Mouse (Mus musculus) liver, embryonic 11.5 days (tissue): ENCODE data around the gene Neurl4. TPM values are rescaled to one million over a fixed set of nuclear protein-coding genes. Genes with fewer than 3 reads are reported as not detected.
A peak's percentile ranks its signal among the peaks of the same experiment; 100 is the strongest.

Experiments
- ATAC-seq: fragments of 200-750 bp; cut with Nextera tagmentation; replicated peaks from 2 replicates; pipeline ENCODE4 v1.8.0; 2017; ENCODE audit warnings: moderate number of reproducible peaks, mild to moderate bottlenecking, moderate TSS enrichment, moderate library complexity; ENCODE audit not compliant: low FRiP score
- DNase-seq: peaks from one replicate; pipeline ENCODE4 v3.0.0-alpha.2; 2017; ENCODE audit warnings: low spot score
- H3K27ac ChIP-seq: fragments of 300-500 bp; sonication (generic); 2 replicates; pipeline ENCODE4 v1.5.1; 2014; ENCODE audit warnings: mild to moderate bottlenecking, low read depth, low read length, control low read depth
- H3K27me3 ChIP-seq: fragments of 300-500 bp; sonication (generic); replicated peaks from 2 replicates; pipeline ENCODE4 v1.6.1; 2014; ENCODE audit warnings: low read length, mixed read lengths; ENCODE audit not compliant: control insufficient read depth, insufficient read depth
- H3K36me3 ChIP-seq: fragments of 300-500 bp; sonication (generic); 2 replicates; pipeline ENCODE4 v1.6.1; 2014; ENCODE audit warnings: mild to moderate bottlenecking, low read length, moderate library complexity, mixed read lengths; ENCODE audit not compliant: control insufficient read depth, insufficient read depth
- H3K4me1 ChIP-seq: fragments of 300-500 bp; sonication (generic); replicated peaks from 2 replicates; pipeline ENCODE4 v1.6.1; 2014; ENCODE audit warnings: low read length, mixed read lengths; ENCODE audit not compliant: control insufficient read depth, insufficient read depth
- H3K4me2 ChIP-seq: fragments of 300-500 bp; sonication (generic); 2 replicates; pipeline ENCODE4 v1.6.1; 2014; ENCODE audit warnings: mild to moderate bottlenecking, control low read depth, moderate library complexity
- H3K4me3 ChIP-seq: fragments of 300-500 bp; sonication (generic); 2 replicates; pipeline ENCODE4 v1.5.1; 2014; ENCODE audit warnings: low read depth, low read length, control low read depth
- H3K9ac ChIP-seq: fragments of 300-500 bp; sonication (generic); 2 replicates; pipeline ENCODE4 v1.6.1; 2014; ENCODE audit warnings: low read depth, low read length, control low read depth
- H3K9me3 ChIP-seq: fragments of 300-500 bp; sonication (generic); 2 replicates; pipeline ENCODE4 v1.6.1; 2016; ENCODE audit warnings: low read length, inconsistent platforms, mixed read lengths; ENCODE audit not compliant: control insufficient read depth
- WGBS: fragments of 180-500 bp; shearing (Covaris S2); extraction: QIAGEN DNeasy Blood & Tissue Kit; methylation state at CpG from one replicate; pipeline ENCODE4 v1.1.7; 2014; 5-methylcytosine and 5-hydroxymethylcytosine counted together
- polyA plus RNA-seq: library from polyadenylated mRNA; unstranded; fragments of >200 nt; fragmentation: Nextera tagmentation; extraction: Ambion mirVana; gene quantifications from 2 replicates; pipeline ENCODE4 v1.2.1, GENCODE M21; 2014

The Neurl4 gene
- polyA plus RNA-seq, 1 experiment from 2014 or later: 10.5 TPM

GRCm38 (mm10) chr11:69919053-69919452 lies 18.2 kb downstream of the Neurl4 start:
- DNase-seq (no peak), ATAC-seq (no peak)
- WGBS: 65% methylated on average over 9 of the region's 9 CpGs
- Histone ChIP-seq H3K9ac (peak overlapping the region; percentile 100), H3K4me2 (peak overlapping the region; percentile 96), H3K9me3 (no peaks in the 10 kb centered on the region), H3K27me3 (no peaks in the 10 kb centered on the region), H3K4me1 (peaks cover 51% of the 10 kb centered on the region), H3K27ac (peak overlapping the region; percentile 98), H3K4me3 (peak overlapping the region; percentile 92), H3K36me3 (peaks cover 40% of the 10 kb centered on the region)

GRCm38 (mm10) chr11:69919661-69920265 lies 18.9 kb downstream of the Neurl4 start:
- peaks cover 50% of the 10 kb centered on the region for H3K4me1 ChIP-seq
- ATAC-seq: peak; percentile 39
- peak overlapping the region; percentile 92 for H3K4me3 ChIP-seq
- WGBS: under 1% methylated on average over 17 of the region's 17 CpGs
- peak; percentile 79 for DNase-seq
- H3K4me2 ChIP-seq: peak overlapping the region; percentile 96
- H3K27ac ChIP-seq: peak overlapping the region; percentile 98
- H3K27me3 ChIP-seq: no peaks in the 10 kb centered on the region
- H3K9me3 ChIP-seq: no peaks in the 10 kb centered on the region
- H3K9ac ChIP-seq: peak overlapping the region; percentile 100
- peaks cover 40% of the 10 kb centered on the region for H3K36me3 ChIP-seq

GRCm38 (mm10) chr11:69920266-69921031 lies 19.6 kb downstream of the Neurl4 start:
- Histone ChIP-seq H3K4me3 (peak overlapping the region; percentile 92), H3K27ac (peak overlapping the region; percentile 98), H3K36me3 (peaks cover 36% of the 10 kb centered on the region), H3K27me3 (no peaks in the 10 kb centered on the region), H3K9me3 (no peaks in the 10 kb centered on the region), H3K4me1 (peaks cover 43% of the 10 kb centered on the region), H3K4me2 (peak overlapping the region; percentile 96), H3K9ac (peak overlapping the region; percentile 100)
- peak; percentile 1 for ATAC-seq
- DNase-seq: peak; percentile 72
- WGBS: 1% methylated on average over 63 of the region's 65 CpGs

GRCm38 (mm10) chr11:69921114-69922011 lies 20.5 kb downstream of the Neurl4 start, which contains the start of gene Eif5a:
Gene Eif5a, minus strand, starts transcription at chr11:69921958.
- Histone ChIP-seq H3K27me3 (no peaks in the 10 kb centered on the region), H3K4me3 (peak within 1 kb of the TSS; percentile 92), H3K27ac (peak within 1 kb of the TSS; percentile 99), H3K9ac (peak within 1 kb of the TSS; percentile 100), H3K9me3 (no peaks in the 10 kb centered on the region), H3K36me3 (peaks cover 27% of the 10 kb centered on the region), H3K4me2 (peak within 1 kb of the TSS; percentile 96), H3K4me1 (peaks cover 35% of the 10 kb centered on the region)
- under 1% methylated on average over 78 of the region's 78 CpGs for WGBS
- ATAC-seq (peak; percentile 90), DNase-seq (peak; percentile 100)

GRCm38 (mm10) chr11:69922012-69922756 lies 21.3 kb downstream of the Neurl4 start:
- H3K36me3 ChIP-seq: peaks cover 20% of the 10 kb centered on the region
- H3K4me3 ChIP-seq: peak overlapping the region; percentile 92
- peaks cover 31% of the 10 kb centered on the region for H3K4me1 ChIP-seq
- H3K9ac ChIP-seq: peak overlapping the region; percentile 85
- H3K27me3 ChIP-seq: no peaks in the 10 kb centered on the region
- no peaks in the 10 kb centered on the region for H3K9me3 ChIP-seq
- H3K27ac ChIP-seq: peak overlapping the region; percentile 99
- peak overlapping the region; percentile 68 for H3K4me2 ChIP-seq
- ATAC-seq: no peak
- WGBS: 5% methylated on average over 12 of the region's 12 CpGs
- no peak for DNase-seq

GRCm38 (mm10) chr11:69922796-69923195 lies 21.9 kb downstream of the Neurl4 start:
- H3K9ac ChIP-seq: peak overlapping the region; percentile 85; the same call in 1 of the 2 replicates
- H3K9me3 ChIP-seq: no peaks in the 10 kb centered on the region
- H3K4me2 ChIP-seq: peak overlapping the region; percentile 68
- peak overlapping the region; percentile 99 for H3K27ac ChIP-seq
- H3K4me1 ChIP-seq: peaks cover 25% of the 10 kb centered on the region
- H3K36me3 ChIP-seq: peaks cover 13% of the 10 kb centered on the region
- H3K4me3 ChIP-seq: peak overlapping the region; percentile 92
- DNase-seq (no peak), ATAC-seq (no peak)
- H3K27me3 ChIP-seq: no peaks in the 10 kb centered on the region
- 67% methylated on average over 3 of the region's 3 CpGs for WGBS

- WGBS: 94% methylated on average over 2 of the region's 2 CpGs
- H3K9ac ChIP-seq: no peak overlapping the region
- ATAC-seq: no peak
- no peak overlapping the region for H3K27ac ChIP-seq
- H3K4me3 ChIP-seq: no peak overlapping the region
- no peaks in the 10 kb centered on the region for H3K27me3 ChIP-seq
- no peaks in the 10 kb centered on the region for H3K36me3 ChIP-seq
- H3K9me3 ChIP-seq: no peaks in the 10 kb centered on the region
- peaks cover 6% of the 10 kb centered on the region for H3K4me1 ChIP-seq
- no peak for DNase-seq
- H3K4me2 ChIP-seq: no peak overlapping the region
These were observed 26.6 kb downstream of the Neurl4 start for GRCm38 (mm10) chr11:69927501-69927900.

GRCm38 (mm10) chr11:69929712-69930111 lies 28.8 kb downstream of the Neurl4 start:
- Histone ChIP-seq H3K9me3 (no peaks in the 10 kb centered on the region), H3K4me3 (no peak overlapping the region), H3K4me1 (peaks cover 4% of the 10 kb centered on the region; the same call in 1 of the 2 replicates), H3K36me3 (no peaks in the 10 kb centered on the region), H3K27ac (no peak overlapping the region), H3K9ac (no peak overlapping the region), H3K4me2 (no peak overlapping the region), H3K27me3 (peaks cover 2% of the 10 kb centered on the region; the same call in 1 of the 2 replicates)
- DNase-seq (no peak), ATAC-seq (no peak)
- WGBS: 38% methylated on average over 4 of the region's 4 CpGs
